Mouse (Mus musculus) retina, adult 2 months (tissue): ENCODE data around the gene Sfxn1.

Experiments used
- DNase-seq: peaks from one replicate; pipeline ENCODE4 v3.0.0-alpha.2; 2012; ENCODE audit warnings: low read depth, low spot score

The Sfxn1 gene

DNA sequence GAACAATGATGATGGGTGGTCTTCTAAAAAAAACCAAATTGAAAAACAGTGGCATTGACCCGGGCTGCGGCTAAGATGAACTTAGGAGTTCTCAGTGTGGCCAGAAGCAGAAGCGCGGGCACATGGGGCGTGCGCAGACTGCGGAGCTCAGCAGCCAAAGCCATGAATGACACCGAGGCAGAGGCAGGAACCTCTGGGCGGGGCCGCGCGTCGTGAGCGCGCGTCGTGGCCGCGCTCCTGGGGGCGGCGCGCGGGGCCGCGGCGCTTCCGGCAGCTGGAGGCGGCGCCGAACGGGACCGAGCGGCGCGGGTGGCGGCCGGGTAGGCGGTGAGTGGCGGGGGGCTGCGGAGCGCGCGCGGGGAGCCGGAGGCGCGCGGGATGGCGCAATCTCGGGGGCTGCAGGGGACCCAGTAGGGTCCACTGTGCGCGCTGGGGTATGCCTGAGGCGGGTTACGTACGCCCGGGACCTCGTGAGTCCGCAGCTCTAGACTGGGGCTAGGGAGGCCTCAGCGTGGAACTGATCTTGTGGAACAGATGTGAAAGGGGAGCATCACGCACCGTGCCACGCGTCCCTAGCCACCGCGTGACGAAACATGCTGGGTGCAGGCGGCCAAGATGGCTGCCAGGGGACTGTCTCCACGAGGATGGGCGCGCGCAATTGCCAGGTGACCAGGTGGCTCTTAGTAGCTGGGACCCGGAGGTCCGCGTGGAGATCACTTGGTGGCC lies at the start of gene Sfxn1:
Gene Sfxn1 (plus strand): TSS at position 264 of the 726 bp plus-strand sequence.
- DNase-seq: no peak

GRCm38 (mm10) chr13:54023311-54023710 lies 48.4 kb upstream of the Sfxn1 start:
- DNase-seq: no peak

GRCm38 (mm10) chr13:54027079-54027478 lies 44.6 kb upstream of the Sfxn1 start:
- DNase-seq: no peak

- DNase-seq: no peak
Observed at GRCm38 (mm10) chr13:54033653-54034052, 38.0 kb upstream of the Sfxn1 start.

DNA sequence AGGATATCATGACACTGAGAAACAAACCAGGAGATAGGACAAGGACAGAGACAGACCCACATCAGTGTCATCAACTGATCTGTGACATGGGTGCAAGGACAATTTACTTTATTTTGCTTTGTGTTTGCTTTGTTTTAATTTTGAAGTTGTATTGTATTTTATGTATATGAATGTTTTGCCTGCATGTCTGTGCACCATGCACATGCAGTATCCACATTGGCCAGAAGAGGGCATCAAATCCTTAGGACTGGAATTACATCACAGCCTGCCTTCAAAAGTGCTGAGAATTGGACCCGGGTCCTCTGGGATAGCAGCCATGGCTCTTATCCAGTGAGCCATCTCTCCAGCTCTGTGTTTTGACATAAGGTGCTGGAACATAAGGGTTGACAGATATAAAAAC lies 36.1 kb upstream of the Sfxn1 start:
- DNase-seq: no peak

DNA sequence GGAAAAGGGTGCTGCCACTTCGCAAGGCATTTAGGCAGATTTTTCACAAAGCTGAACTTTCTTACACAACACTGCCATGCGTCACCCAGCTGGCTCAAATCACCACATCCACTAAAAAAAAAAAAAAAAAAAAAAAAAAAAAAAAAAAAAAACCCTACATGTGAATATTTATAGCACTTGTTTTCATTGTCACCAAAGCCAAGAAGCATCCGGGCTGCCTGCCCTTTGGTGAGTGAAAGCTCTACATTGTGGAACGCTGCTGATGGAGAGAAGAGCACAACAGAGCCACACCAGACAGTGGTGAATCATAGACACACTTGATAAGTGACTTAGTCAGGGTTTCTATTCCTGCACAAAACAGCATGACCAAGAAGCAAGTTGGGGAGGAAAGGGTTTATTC lies 33.7 kb upstream of the Sfxn1 start:
- no peak for DNase-seq

- no peak for DNase-seq
Observed at GRCm38 (mm10) chr13:54040256-54040655, 31.4 kb upstream of the Sfxn1 start.

GRCm38 (mm10) chr13:54048679-54049352 lies 22.9 kb upstream of the Sfxn1 start:
- DNase-seq: no peak

- no peak for DNase-seq
Observed at GRCm38 (mm10) chr13:54051641-54052040, 20.0 kb upstream of the Sfxn1 start.

- no peak for DNase-seq
Observed at GRCm38 (mm10) chr13:54054962-54055361, 16.7 kb upstream of the Sfxn1 start.

DNA sequence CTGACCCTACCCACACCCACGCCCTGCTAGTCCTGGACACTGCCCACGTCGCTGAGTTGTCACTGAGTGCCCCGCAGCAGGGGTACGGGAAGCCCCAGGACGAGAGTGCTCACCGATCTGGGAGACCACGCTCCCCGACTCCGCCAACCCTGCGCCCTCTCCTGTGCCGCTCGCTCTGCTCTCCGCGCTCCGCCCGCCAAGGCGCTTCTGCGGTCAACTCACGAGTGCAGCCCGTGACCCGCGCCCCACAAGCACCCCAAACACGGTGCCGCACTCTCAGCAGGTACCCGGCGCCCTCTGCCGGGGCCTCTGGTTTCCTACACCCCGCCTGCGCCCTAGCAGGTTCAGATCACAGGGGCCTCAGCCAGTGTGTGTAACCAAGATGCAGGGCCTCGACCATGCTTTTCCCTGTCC lies 16.2 kb upstream of the Sfxn1 start, which contains the start of gene Drd1:
Gene Drd1 (minus strand): TSS at position 258 of the 414 bp plus-strand sequence.
- no peak for DNase-seq

GRCm38 (mm10) chr13:54062068-54062467 lies 9.6 kb upstream of the Sfxn1 start:
- no peak for DNase-seq

GRCm38 (mm10) chr13:54063292-54063691 lies 8.4 kb upstream of the Sfxn1 start:
- DNase-seq: no peak

DNA sequence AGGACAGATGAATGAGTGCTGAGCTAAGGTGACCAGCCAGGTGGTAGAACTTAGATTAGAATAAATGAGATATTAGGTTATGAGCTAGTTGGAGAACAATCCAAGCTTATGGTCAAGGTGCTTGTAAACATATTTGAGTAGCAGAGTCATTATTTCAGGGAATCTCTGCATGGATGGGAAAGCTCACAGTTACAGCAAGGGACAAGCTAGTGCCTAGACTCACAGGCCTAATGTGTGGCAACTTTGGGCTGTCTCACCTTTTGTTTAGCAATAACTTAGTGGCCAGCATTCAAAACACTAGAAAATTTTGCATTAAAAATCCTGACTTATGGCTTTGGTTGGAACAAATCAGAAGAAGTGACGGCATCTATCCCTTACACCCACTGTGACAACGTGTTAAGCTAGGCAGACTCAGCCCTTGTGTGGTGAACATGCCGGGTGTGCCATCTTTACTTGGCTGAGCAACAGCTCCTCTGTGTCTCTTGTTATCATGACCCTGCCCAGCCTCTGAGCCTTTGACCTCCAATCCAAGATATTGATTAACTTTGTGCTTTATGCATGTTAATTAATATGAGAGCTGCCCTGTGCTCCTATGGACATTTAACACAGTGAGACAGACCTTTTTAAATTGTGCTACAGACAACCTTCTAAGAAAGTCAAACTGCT lies 5.5 kb upstream of the Sfxn1 start:
- no peak for DNase-seq

DNA sequence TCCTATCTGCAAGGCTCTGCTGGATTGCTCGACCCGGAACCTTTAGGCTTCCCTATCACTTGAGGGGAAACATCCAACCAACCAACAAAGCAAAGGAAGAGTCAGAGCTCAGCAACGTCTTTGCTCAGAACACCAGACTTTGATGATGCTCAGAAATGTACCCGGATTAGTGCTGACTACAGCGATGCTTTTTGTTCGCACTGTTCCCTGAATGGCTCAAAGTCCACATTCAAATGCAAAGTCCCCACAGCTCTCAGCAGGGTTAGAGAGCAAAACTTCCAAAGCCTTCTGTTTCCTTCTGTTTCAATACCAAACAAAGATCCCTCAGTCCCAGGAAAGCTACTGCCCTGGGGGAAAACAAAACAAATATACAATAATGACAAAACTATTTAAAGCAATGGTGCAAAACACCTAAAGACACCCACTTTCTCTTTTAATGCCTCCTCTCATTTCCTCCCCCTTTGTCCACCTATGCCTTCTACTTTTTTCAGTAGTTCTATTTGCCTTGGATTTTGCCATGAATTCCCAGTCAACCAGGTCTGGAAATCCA lies 4.0 kb upstream of the Sfxn1 start:
- DNase-seq: no peak

DNA sequence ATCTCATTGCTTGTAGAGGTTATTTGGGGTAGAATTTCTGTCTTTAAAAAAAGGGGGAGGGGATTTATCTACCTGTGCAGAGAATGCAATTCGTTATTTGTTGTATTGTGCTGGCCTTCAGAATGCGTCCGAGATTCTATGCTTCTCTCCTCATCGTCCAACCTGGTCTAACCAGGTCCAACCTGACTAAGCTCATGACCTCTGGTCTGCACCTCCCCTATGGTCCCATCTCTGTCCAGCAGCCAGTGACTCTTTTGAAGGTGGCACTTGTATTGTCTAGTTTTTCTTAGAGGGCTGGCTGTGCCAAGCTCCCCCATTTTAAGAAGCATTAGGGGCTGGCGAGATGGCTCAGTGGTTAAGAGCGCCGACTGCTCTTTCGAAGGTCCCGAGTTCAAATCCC lies 658 bp upstream of the Sfxn1 start:
- no peak for DNase-seq

DNA sequence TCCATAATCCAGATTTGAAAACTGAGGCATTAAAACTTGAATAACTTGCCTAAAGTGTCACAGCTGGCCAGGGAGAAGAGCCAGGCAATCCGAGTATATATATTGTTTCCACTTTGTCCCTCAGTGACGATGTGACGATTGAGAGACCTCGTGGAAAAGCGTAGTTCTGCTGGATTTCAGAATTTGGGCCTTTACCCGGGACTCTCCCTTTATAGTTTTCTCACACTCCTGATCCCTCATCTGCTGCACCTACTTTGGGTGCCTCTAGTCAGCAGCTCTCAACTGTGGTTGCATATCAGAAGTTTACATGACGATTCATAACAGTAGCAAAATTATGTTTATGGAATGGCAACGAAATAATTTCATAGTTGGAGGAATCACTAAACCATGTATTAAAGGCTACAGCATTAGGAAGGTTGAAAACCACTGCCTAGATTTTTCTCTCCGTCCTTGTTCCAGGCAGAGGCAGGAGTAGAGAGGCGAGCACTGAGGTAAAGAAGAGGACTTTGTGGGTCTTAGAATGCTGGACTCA lies 923 bp downstream of the Sfxn1 start:
- DNase-seq: no peak

GRCm38 (mm10) chr13:54073066-54073465 lies 1.4 kb downstream of the Sfxn1 start:
- DNase-seq: no peak

- no peak for DNase-seq
Observed at GRCm38 (mm10) chr13:54073491-54073890, 1.8 kb downstream of the Sfxn1 start.

GRCm38 (mm10) chr13:54075416-54075815 lies 3.7 kb downstream of the Sfxn1 start:
- no peak for DNase-seq

DNA sequence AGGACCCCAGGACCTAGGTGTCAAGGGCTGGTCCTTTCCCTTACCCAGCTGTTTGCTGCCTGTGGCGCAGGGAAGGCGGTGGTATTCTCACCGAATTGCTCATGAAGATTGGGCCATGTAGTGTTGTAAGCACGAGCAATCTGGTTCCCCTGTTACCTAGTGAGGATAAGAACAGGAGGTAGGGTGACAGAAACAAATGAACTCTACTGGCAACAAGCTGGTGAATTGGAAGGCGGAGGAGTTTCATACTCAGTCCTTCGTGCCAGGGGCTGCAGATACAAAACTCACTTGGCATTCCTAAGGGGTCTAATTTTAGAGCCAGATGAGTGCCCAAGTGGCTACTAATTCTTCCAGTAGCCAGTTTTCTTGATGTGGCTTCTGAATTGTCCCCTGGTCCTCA lies 4.4 kb downstream of the Sfxn1 start:
- DNase-seq: no peak
